Mouse (Mus musculus) midbrain, postnatal 0 days (tissue): ENCODE measurements around the gene Slc39a1. TPM values are rescaled to one million over a fixed set of nuclear protein-coding genes. Genes with fewer than 3 reads are reported as not detected.

ENCODE experiments used
- ATAC-seq: fragments of 200-750 bp; cut with Nextera tagmentation; 2 replicates; pipeline ENCODE4 v1.8.0; 2017; ENCODE audit warnings: moderate number of reproducible peaks, mild to moderate bottlenecking, moderate TSS enrichment, moderate library complexity; ENCODE audit not compliant: low FRiP score
- DNase-seq: peaks from one replicate; pipeline ENCODE4 v3.0.0-alpha.2; 2015; ENCODE audit warnings: low spot score
- H3K27ac ChIP-seq: fragments of 300-500 bp; sonication (generic); 2 replicates; pipeline ENCODE4 v1.5.1; 2014; ENCODE audit warnings: low read depth, mild to moderate bottlenecking, low read length, mixed read lengths
- H3K27me3 ChIP-seq: fragments of 300-500 bp; sonication (generic); 2 replicates; pipeline ENCODE4 v1.6.1; 2014; ENCODE audit warnings: low read length, control low read depth, mixed read lengths; ENCODE audit not compliant: insufficient read depth
- H3K36me3 ChIP-seq: fragments of 300-500 bp; sonication (generic); 2 replicates; pipeline ENCODE4 v1.6.1; 2014; ENCODE audit warnings: low read length, control low read depth, mixed read lengths; ENCODE audit not compliant: insufficient read depth
- H3K4me1 ChIP-seq: fragments of 300-500 bp; sonication (generic); 2 replicates; pipeline ENCODE4 v1.6.1; 2014; ENCODE audit warnings: mild to moderate bottlenecking, control low read depth, antibody characterized with exemption, low read length, mixed read lengths; ENCODE audit not compliant: insufficient read depth
- H3K4me2 ChIP-seq: fragments of 300-500 bp; sonication (generic); 2 replicates; pipeline ENCODE4 v1.6.1; 2014; ENCODE audit warnings: low read depth, mild to moderate bottlenecking, low read length, mixed read lengths; ENCODE audit not compliant: poor library complexity, severe bottlenecking
- H3K4me3 ChIP-seq: fragments of 300-500 bp; sonication (generic); 2 replicates; pipeline ENCODE4 v1.5.1; 2014; ENCODE audit warnings: low read depth, mild to moderate bottlenecking, low read length, moderate library complexity
- H3K9ac ChIP-seq: fragments of 300-500 bp; sonication (generic); replicated peaks from 2 replicates; pipeline ENCODE4 v1.6.1; 2014; ENCODE audit warnings: mild to moderate bottlenecking, low read length, moderate library complexity, mixed read lengths; ENCODE audit not compliant: poor library complexity, severe bottlenecking
- H3K9me3 ChIP-seq: fragments of 300-500 bp; sonication (generic); 2 replicates; pipeline ENCODE4 v1.6.1; 2016; ENCODE audit warnings: low read length, control low read depth
- CTCF ChIP-seq: IDR thresholded peaks from 2 replicates; pipeline ENCODE4 v1.5.1; 2016; ENCODE audit warnings: antibody characterized with exemption, mild to moderate bottlenecking
- WGBS: fragments of 180-500 bp; shearing (Covaris S2); extraction: QIAGEN DNeasy Blood & Tissue Kit; methylation state at CpG from one replicate; pipeline ENCODE4 v1.1.7; 2014; 5-methylcytosine and 5-hydroxymethylcytosine counted together
- polyA plus RNA-seq: library from polyadenylated mRNA; unstranded; fragments of >200 nt; fragmentation: Nextera tagmentation; extraction: Ambion mirVana; gene quantifications from 2 replicates; pipeline ENCODE4 v1.2.1, GENCODE M21; 2015
- total RNA-seq: library from RNA; depleted of rRNA; stranded (reverse); fragments of >200 nt; gene quantifications from 2 replicates; pipeline ENCODE4 v1.2.3, GENCODE M21; 2014

The Slc39a1 gene
- total and polyA plus RNA-seq, 2 experiments from 2014 or later, result 60.3 to 73.0 TPM

- Histone ChIP-seq H3K4me3 (no peak overlapping the region), H3K27me3 (no peaks in the 10 kb centered on the region), H3K4me1 (peaks cover 11% of the 10 kb centered on the region), H3K27ac (no peak overlapping the region), H3K4me2 (peak overlapping the region; percentile 89; the same call in 1 of the 2 replicates), H3K9me3 (no peaks in the 10 kb centered on the region), H3K9ac (no peak overlapping the region), H3K36me3 (peaks cover 43% of the 10 kb centered on the region)
- WGBS, result 87% methylated on average over 20 of the region's 20 CpGs
- no peak for TF ChIP-seq CTCF
- DNase-seq, result no peak
- no peak for ATAC-seq
These were observed 19.2 kb downstream of the Slc39a1 start for GRCm38 (mm10) chr3:90266901-90267775.

- peaks cover 11% of the 10 kb centered on the region for H3K4me1 ChIP-seq
- DNase-seq (no peak), ATAC-seq (no peak)
- TF ChIP-seq CTCF, result no peak
- H3K9ac ChIP-seq, result no peak overlapping the region
- no peak overlapping the region for H3K4me2 ChIP-seq
- peaks cover 41% of the 10 kb centered on the region for H3K36me3 ChIP-seq
- no peaks in the 10 kb centered on the region for H3K9me3 ChIP-seq
- H3K4me3 ChIP-seq, result no peak overlapping the region
- no peak overlapping the region for H3K27ac ChIP-seq
- WGBS, result 96% methylated on average over 11 of the region's 11 CpGs
- no peaks in the 10 kb centered on the region for H3K27me3 ChIP-seq
These were observed 20.2 kb downstream of the Slc39a1 start for GRCm38 (mm10) chr3:90268190-90268589.

GRCm38 (mm10) chr3:90268971-90269370, 21.0 kb downstream of the Slc39a1 start:
- no peak overlapping the region for H3K4me3 ChIP-seq
- H3K36me3 ChIP-seq, result peaks cover 34% of the 10 kb centered on the region

GRCm38 (mm10) chr3:90270784-90271183, 22.8 kb downstream of the Slc39a1 start:
- Histone ChIP-seq H3K36me3 (peaks cover 42% of the 10 kb centered on the region), H3K4me3 (no peak overlapping the region), H3K27me3 (no peaks in the 10 kb centered on the region), H3K9me3 (no peaks in the 10 kb centered on the region), H3K27ac (no peak overlapping the region), H3K4me1 (peaks cover 11% of the 10 kb centered on the region), H3K9ac (no peak overlapping the region), H3K4me2 (no peak overlapping the region)
- no peak for DNase-seq
- 95% methylated on average over 8 of the region's 8 CpGs for WGBS
- no peak for ATAC-seq
- no peak for TF ChIP-seq CTCF

More at GRCm38 (mm10) chr3:90268971-90269370, 21.0 kb downstream of the Slc39a1 start:
- no peak for DNase-seq
- TF ChIP-seq CTCF, result no peak
- no peak for ATAC-seq
- WGBS, result 88% methylated on average over 16 of the region's 16 CpGs
- no peak overlapping the region for H3K9ac ChIP-seq
- H3K9me3 ChIP-seq, result no peaks in the 10 kb centered on the region
- H3K4me2 ChIP-seq, result no peak overlapping the region
- no peaks in the 10 kb centered on the region for H3K27me3 ChIP-seq
- H3K27ac ChIP-seq, result no peak overlapping the region
- peaks cover 11% of the 10 kb centered on the region for H3K4me1 ChIP-seq

DNA sequence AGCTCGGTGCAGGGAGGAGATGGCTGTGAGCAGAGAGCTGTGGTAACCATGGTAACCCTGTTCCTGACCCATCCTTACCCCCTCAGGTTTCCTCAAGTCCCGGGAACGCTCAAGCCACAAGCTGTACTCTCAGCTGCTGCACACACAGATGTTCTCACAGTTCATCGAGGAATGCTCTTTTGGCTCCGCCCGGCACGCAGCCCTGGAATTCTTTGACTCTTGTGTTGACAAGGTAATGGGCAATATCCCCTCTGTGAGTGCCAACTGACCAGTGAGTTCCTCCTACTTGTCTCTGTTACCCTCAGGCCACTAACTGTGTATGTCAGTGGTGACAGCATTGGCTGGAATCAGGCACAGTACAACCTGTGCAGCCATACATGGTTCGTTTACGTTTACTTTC, 24.2 kb downstream of the Slc39a1 start:
- no peak for ATAC-seq
- Histone ChIP-seq H3K4me2 (no peak overlapping the region), H3K27ac (no peak overlapping the region), H3K4me3 (no peak overlapping the region), H3K4me1 (0 out of 2 replicates have a peak, but pooled peaks cover under 1% of the 10 kb centered on the region), H3K27me3 (no peaks in the 10 kb centered on the region), H3K36me3 (peaks cover 55% of the 10 kb centered on the region), H3K9me3 (no peaks in the 10 kb centered on the region), H3K9ac (no peak overlapping the region)
- WGBS, result 70% methylated on average over 9 of the region's 9 CpGs
- no peak for DNase-seq
- TF ChIP-seq CTCF, result no peak

GRCm38 (mm10) chr3:90273855-90274254, 25.9 kb downstream of the Slc39a1 start:
- Histone ChIP-seq H3K9ac (no peak overlapping the region), H3K36me3 (peaks cover 64% of the 10 kb centered on the region), H3K27ac (no peak overlapping the region), H3K4me2 (no peak overlapping the region), H3K9me3 (no peaks in the 10 kb centered on the region), H3K4me3 (no peak overlapping the region), H3K4me1 (no peaks in the 10 kb centered on the region), H3K27me3 (no peaks in the 10 kb centered on the region)
- ATAC-seq (no peak), DNase-seq (no peak)
- TF ChIP-seq CTCF, result no peak
- 95% methylated on average over 22 of the region's 22 CpGs for WGBS
